Mouse (Mus musculus) heart, adult 2 months (tissue): Measurements from ENCODE around the gene A030005L19Rik.

ENCODE experiments used
- CTCF ChIP-seq: fragments of 200-600 bp; IDR thresholded peaks from 2 replicates; pipeline ENCODE4 v1.8.1; 2022; ENCODE audit warnings: antibody characterized with exemption, mild to moderate bottlenecking, moderate library complexity
- POLR2A ChIP-seq: fragments of 200-500 bp; IDR thresholded peaks from 2 replicates; pipeline ENCODE4 v1.6.1; 2011; ENCODE audit warnings: mild to moderate bottlenecking, low read depth, low read length, control low read depth; ENCODE audit not compliant: insufficient read depth

GRCm38 (mm10) chr1:82948601-82949000, 35.5 kb downstream of the A030005L19Rik start:
- TF ChIP-seq CTCF (no peak), POLR2A (no peak)
